Mouse (Mus musculus) activated CD4-positive, CD25-positive, alpha-beta regulatory T cell, adult 4 months (primary cell): ENCODE data around the gene Accs. TPM values are rescaled to one million over a fixed set of nuclear protein-coding genes. Genes with fewer than 3 reads are reported as not detected.

Source experiments
- ATAC-seq: one replicate; pipeline ENCODE4 v1.8.0; 2017
- polyA plus RNA-seq, 2 experiments: library from polyadenylated mRNA; unstranded; fragments of 100-300 nt; shearing (Covaris generic); gene quantifications; one replicate each; pipeline ENCODE4 v1.2.1; 2017

The Accs gene
- polyA plus RNA-seq = 10 to 100 TPM; 14.1 to 17.1 TPM

- peak; percentile 76 for ATAC-seq
Measured at GRCm38 (mm10) chr2:93849505-93850089, at the start of gene Accs. Gene Accs, minus strand, starts transcription at chr2:93849943.

- ATAC-seq = no peak
Measured at GRCm38 (mm10) chr2:93891611-93892280, 42.0 kb upstream of the Accs start.

- ATAC-seq = no peak
Measured at GRCm38 (mm10) chr2:93890143-93890542, 40.4 kb upstream of the Accs start.

- no peak for ATAC-seq
Measured at GRCm38 (mm10) chr2:93889071-93889470, 39.3 kb upstream of the Accs start.

GRCm38 (mm10) chr2:93888366-93888765 lies 38.6 kb upstream of the Accs start:
- ATAC-seq = no peak

GRCm38 (mm10) chr2:93887273-93887672 lies 37.5 kb upstream of the Accs start:
- ATAC-seq = no peak

- no peak for ATAC-seq
Measured at GRCm38 (mm10) chr2:93886013-93886794, 36.5 kb upstream of the Accs start.

- no peak for ATAC-seq
Measured at GRCm38 (mm10) chr2:93883066-93883465, 33.3 kb upstream of the Accs start.

- ATAC-seq = no peak
Measured at GRCm38 (mm10) chr2:93881640-93882367, 32.1 kb upstream of the Accs start.

GRCm38 (mm10) chr2:93880981-93881380 lies 31.2 kb upstream of the Accs start:
- no peak for ATAC-seq

GRCm38 (mm10) chr2:93880450-93880849 lies 30.7 kb upstream of the Accs start:
- no peak for ATAC-seq

GRCm38 (mm10) chr2:93877005-93877404 lies 27.3 kb upstream of the Accs start:
- ATAC-seq = no peak

GRCm38 (mm10) chr2:93874606-93875005 lies 24.9 kb upstream of the Accs start:
- no peak for ATAC-seq

GRCm38 (mm10) chr2:93874227-93874514 lies 24.4 kb upstream of the Accs start:
- ATAC-seq = no peak

GRCm38 (mm10) chr2:93873449-93874226 lies 23.9 kb upstream of the Accs start:
- no peak for ATAC-seq

- no peak for ATAC-seq
Measured at GRCm38 (mm10) chr2:93872257-93872656, 22.5 kb upstream of the Accs start.

GRCm38 (mm10) chr2:93871411-93871925 lies 21.7 kb upstream of the Accs start:
- ATAC-seq = no peak

- ATAC-seq = no peak
Measured at GRCm38 (mm10) chr2:93870842-93871241, 21.1 kb upstream of the Accs start.

GRCm38 (mm10) chr2:93869107-93869600 lies 19.4 kb upstream of the Accs start, which contains the start of gene Accsl:
Gene Accsl, minus strand, starts transcription at chr2:93869157.
- ATAC-seq = no peak

GRCm38 (mm10) chr2:93868566-93868965 lies 18.8 kb upstream of the Accs start:
- ATAC-seq = no peak

- ATAC-seq = no peak
Measured at GRCm38 (mm10) chr2:93863229-93863628, 13.5 kb upstream of the Accs start.

- ATAC-seq = no peak
Measured at GRCm38 (mm10) chr2:93858845-93859244, 9.1 kb upstream of the Accs start.
